Mouse (Mus musculus): ENCODE data around the gene Trpv2.

DNA sequence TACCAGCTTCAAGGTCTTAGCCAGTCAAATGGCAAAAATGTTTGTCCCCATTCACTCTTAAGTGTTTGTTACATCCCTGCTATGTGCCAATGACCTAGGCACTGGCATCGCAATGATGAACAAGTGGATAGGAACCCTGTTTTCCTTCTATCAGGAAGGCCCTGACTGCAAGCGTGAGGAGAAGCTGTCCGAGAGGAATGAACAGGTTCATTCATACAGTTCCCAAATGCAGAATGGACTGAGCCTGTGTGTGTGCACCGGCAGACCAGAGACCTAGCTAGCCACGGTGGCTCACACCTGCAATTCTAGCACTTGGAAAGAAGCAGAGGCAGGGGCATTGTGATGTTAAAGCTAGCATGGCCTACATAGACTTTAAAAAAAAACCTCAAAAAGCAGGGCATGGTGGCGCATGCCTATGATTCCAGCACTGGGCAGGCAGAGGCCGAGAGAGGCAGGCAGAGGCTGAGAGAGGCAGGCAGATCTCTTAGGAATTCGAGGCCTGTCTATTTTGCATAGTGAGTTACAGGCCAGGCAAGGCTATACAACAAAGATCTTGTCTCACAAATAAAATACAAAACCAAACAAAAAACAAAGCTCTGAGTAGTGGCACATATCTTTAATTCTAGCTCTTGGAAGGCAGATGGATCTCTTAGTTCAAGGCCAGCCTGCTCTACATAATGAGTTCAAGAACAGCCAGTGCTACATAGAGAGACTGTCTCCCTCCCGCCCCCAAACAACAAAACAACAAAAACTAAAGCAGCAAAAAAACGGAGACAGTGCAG, 33.1 kb downstream of the Trpv2 start:
- no peak for TF ChIP-seq CTCF (IDR thresholded peaks at IDR 0.05; ENCODE audit: low read depth, low read length)
- TF ChIP-seq POLR2A (IDR thresholded peaks at IDR 0.05; ENCODE audit: borderline replicate concordance, low read depth, low read length), result no peak

All from bone marrow macrophage, adult 2 months (primary cell).